Mouse (Mus musculus) right cerebral cortex, adult 2 months (tissue): ENCODE results near the gene Cept1.

Experiments used
- DNase-seq, 2 experiments: peaks; one replicate each; pipeline ENCODE4 v3.0.0; 2021 to 2022; ENCODE audit warnings: low spot score in 2 of 2

Gene Cept1

DNA sequence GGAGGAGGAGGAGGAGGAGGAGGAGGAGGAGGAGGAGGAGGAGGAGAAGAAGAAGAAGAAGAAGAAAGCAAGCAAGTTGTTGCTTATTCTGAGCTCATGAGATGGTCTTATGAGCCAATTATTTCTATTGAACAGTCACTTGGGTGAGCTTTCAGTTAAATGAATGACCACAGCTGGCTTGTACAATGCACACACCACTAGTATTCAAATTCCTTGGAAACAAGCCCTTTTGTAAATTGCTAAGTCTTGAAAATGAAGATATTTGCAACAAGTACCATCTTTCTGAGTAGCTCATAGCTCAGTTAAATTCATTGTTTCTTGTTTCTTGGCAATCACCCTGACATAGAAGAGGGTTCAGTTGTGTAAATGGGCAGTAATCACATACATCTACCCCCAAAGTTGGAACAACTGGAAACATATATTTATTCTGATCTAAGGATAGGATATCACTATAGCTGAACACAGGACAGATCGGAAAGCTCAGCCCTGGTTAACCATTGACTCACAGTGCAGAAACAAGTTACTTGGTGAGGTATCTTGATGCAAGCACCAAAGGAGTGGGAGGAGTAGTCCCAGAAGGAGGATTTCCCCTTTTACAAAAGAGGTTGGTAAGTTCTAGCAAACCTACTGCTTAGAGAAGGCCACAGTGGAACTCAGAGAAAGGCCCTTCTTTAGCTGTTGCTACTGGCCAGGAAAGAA is 52.1 kb downstream of the Cept1 start:
- DNase-seq: no peak

DNA sequence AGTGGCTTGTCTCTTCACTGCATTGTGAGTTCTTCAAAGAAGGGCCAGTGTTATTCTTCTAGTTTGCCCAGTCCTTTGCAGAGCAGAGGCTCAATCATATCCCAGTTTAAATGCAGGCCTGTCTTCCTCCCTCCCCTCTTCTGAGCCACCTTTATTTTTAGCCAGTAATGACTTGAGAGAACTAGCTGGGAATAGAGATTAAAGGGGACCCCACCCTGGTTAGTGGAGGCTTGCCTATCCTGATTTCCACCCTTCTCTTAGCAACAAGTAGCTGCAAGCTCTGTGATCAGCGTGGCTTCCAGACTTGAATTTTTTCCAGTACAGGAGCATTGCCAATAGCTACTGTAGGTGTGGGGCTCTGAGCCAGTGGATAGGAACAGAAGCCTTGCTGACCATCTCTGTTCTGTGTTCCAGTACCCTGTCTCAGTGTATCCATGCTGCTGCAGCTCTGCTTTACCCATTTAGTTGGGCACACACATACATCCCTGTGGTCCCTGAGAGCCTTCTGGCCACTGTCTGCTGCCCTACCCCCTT is 53.1 kb downstream of the Cept1 start:
- no peak for DNase-seq

DNA sequence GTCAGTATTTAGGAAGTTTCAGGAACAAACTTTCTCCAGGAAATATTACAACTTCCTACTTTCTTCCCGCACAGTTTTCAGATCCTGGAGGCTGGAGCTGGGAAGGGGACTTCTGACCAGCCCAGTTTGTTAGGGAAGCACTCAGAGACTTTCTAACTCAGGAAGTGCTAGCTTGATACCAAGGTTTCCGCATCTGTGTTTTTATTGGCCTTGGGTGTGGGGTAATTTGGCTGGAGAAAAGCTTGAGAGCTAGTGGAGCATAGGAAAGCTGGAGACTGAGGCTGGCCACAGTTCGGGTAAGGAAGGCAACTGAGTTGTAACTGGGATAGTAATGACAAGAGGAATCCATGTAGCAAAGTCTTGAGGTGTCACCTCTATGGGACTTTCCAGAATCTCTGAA is 53.7 kb downstream of the Cept1 start:
- no peak for DNase-seq

DNA sequence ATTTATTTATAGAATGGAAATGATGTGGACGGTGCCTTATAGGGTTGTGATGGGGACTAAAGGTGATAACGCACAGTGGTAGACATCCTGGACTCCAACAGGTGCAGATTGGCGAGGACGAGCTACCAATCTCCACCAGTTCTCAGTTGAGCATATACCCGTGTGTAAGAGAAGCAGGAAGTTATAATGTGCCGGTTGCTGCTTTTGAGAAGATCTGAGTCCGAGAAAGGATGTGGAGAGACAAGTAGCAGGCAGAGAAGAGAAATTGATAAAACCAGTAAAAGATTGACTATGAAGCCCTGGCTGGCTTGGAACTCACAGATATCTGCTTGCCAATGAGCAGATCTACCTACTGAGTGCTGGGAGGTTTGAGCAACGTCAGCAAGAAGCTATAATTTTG is 54.4 kb downstream of the Cept1 start:
- no peak for DNase-seq

DNA sequence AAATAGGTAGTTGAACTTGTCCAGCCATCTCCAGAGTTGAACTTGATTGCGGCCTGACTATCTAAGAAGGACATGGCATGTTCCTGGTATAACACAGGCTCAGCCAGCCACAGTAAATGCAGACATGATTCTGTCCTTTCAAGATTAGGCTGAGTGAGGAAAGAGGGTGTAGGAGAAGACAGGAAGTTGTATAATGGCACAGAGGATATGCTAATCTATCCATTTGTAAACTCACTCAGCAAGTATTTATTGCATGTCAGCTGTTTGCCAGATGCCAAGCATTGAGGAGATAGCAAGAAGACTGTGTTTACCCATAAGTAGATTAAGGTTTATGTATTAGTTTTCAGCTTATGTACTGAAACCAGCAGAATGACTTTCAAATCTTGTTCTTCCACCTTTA is 54.9 kb downstream of the Cept1 start:
- DNase-seq: no peak

DNA sequence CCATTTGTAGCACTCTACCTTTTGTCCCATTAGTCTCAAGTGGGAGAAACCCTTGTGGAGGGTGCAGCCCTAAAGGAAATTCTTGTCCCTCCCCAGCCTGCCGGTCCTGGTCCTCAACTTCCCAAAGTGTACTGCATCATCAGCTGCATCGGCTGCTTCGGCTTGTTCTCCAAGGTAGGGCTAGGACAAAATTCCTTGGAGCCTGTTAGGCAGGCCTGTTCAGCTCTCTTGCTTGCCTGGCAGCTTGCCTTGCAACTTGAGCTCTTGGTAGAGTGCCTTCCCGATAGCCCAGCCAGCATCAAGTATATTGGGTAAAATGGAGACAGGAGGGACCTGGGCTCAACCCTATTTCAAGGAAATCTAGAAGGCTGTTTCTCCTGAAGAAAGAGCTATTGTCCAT is 57.4 kb downstream of the Cept1 start:
- no peak for DNase-seq

DNA sequence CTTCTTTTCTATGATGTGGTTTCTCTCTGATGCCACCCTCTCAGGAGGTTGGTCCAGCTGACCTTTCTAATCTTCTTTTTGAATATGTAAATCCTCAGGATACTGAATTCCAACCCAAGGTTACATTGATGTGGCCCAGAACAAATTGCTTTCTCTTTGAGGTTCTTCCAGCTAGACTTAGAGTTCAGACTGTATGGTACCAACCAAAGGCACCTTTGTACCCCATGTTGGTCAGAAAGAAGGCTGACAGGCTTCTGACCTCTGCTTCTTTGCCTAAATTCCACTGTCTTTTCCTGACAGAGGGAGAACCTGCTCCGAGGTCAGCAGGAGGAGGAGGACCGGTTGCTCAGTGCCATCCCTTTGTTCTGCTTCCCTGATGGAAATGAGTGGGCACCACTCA is 60.1 kb downstream of the Cept1 start:
- DNase-seq: no peak

DNA sequence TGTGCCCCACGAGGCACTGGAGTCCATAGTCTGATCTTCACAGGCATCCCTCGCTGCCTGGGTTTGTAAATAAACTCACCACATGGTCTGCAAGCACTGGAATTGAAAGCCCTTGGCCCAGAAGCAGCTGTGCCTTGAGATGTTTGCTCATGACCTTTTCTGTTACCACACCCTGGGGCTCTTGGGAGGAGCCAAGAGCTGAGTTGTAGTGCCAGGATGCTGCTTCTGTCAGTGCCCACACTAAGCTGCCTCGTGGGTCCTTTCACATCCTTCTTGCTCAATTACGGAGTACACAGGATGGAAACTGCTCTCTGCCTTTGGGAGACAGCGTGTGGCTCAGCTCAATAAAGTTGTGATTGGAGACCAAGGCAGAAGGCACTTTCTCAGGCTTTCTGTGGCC is 61.8 kb downstream of the Cept1 start:
- DNase-seq: no peak

DNA sequence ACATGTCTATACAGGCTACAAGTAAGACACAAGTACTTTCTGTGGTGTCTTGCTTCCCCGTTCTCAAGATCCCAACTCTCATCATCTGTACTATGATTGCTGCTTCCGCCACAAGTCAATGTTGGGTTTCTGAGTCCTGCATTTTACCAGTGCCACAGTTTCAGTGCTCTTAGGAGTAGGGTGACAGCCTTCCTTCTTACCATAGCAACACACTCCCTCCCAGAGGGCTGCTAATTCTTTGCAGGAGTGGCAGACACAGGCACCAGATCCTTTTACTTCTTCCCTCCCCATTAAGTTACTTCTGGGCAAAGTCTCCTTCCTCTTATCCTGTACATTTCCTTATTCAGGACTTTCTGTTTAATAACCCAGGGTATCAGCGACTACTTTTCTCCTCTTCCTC is 62.7 kb downstream of the Cept1 start:
- DNase-seq: no peak

DNA sequence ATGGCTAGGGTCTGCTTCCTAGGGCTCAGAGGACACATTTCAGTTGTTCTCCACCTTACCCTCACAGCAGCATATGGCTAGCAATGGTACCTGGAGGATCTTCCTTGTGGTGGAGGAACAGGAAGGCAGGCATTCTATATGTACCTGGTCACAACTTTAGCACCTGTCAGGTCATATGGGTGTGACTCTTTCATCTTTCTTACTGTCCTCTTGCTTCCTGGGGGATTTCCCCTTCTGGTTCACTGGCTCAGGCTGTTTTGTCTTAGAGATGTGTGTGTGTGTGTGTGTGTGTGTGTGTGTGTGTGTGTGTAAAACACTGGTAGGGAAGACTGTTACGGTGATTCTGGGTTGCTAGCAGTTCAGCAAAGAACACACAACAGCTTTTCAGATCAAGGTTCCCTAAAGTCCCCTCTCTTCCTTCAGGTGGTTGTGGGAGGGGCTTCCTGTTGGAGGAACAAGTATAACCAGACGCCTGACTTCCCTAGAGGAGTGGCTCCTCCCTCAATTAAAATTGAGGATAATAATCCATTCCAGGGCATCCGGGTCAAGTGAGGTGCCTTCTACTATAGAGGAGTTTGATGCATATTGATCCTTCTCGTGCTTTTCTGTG is 63.7 kb downstream of the Cept1 start:
- DNase-seq: no peak

DNA sequence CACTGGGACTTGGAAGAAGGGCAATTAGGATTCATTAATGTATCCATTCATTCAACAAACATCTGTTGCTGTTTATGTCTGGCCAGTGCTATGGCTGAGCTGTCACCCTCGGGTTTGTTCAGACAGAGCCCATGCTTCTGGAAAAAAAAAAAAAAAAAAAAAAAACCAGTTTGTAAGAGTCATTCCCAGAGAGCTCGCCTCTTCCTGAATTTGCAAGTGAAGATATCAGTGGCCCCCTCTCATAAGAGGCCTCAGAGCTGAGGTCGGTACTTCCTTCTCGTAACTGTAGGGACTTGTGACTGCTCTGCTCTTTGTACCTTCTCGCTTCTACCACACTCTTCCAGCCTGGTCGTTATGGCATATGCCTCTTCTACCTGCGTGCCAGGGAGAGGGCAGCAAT is 64.3 kb downstream of the Cept1 start:
- no peak for DNase-seq

DNA sequence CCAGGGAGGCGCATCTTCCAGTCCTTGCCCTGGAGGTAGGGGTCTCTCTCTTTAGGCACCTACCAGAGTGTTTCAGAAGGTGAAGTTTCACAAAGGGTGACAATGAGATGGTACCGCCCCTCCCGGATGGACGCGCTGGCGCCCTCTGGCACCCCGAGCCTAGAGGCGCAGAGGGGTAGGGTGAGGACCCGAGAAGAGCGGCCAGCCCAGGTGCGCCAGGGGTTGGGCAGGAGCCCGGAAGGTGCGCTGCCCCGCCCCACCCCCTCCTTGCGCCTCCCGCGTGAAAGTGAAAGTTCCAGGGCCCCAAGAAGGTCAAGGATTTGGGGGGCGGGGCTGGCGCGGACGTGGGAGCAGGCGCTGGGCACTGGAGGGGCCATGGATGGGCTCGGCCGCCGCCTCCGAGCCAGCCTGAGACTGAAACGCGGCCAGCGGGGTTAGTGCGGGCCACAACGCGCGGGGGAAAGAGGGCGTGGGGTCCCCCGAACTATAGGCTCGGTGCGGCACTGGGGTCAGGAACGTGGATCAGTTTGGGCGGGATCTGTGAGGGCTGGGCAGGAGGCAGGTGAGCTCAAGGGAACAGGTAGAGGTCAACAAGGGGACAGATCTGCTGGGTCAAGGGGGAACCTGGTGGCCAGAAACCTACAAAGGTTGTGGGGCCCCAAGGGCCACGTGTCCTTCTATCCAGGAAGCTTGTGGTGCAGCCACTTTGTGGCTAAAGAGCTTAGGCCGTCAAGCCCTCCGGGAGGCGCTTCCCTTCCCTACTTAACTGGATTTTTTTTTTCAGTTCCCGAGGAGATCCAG is 65.1 kb downstream of the Cept1 start, which contains the start of gene Dennd2d:
Dennd2d (plus strand) TSS at position 125 of the 801 bp plus-strand sequence.
- no peak for DNase-seq

DNA sequence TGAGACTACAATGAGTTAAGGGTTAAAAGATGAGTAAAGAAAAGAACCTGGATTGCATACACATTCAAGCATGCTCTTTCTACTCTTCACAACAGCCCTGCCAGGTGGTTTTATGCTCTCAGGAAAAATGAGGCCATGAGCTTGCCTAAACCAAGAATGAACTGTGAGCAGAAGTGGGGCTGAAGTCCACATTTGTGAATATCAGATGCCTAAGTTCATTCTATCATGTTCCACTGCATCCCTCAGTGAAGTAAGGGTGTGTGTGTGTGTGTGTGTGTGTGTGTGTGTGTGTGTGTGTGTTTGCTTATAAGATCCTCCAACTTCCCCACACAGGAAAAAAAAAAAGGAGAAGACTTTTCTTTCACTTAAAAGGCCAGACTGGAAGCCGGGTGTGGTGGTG is 70.7 kb downstream of the Cept1 start:
- no peak for DNase-seq

DNA sequence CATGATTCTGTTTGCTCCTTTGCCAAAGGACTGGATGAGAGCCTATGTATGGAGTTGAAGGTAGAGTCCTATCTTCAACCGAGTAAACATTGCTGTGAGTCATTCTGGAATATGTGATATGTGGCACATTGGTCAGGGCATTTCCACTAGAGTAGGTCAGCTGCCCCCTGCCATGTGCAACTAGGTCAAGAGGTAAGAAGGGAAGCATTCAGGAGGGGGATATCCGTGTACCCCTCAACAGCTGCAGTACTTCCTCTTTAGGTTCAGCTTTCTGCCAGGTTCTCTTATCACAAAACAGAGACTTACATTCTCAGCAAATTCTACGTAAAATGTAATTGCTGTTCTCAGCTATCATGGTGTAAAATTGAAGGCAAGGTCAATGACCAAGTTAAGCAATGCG is 73.4 kb downstream of the Cept1 start:
- no peak for DNase-seq

DNA sequence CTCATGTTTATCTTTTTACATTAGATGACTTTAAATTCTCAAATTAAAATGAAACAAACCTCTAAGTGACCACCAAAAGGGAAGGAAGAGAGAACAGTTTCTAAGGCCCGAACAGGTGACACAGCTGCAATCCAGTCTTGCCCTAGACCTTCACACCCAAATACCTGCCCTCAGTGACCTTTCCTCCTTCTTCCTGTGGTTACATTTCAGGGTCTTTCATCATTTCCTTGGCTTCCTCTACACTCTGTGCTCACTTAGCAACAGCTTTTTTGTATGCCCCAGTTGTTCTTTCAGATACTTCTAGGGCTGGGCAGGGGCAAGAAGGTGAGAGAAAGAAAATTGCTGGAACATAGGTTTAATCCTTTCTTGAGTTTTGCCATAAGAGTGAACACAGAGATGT is 82.9 kb downstream of the Cept1 start:
- no peak for DNase-seq

DNA sequence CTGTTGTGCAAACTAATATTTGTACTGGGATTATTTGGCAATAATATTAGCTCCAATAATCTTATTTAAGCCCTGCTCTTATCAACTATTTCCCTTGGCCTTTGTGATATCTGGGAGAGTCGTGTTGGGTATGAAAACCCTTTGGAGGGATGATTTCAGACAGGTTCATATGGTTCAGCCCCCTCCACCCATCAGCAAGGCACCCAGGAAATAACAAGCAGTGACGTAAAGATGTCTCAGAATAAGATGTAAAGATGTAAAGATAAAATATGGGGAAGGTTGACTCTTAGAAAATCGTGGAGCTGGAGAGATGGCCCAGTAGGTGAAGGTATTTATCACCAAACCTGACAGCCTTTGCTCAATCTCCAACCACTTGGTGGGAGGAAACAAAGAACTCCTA is 85.1 kb downstream of the Cept1 start:
- no peak for DNase-seq

DNA sequence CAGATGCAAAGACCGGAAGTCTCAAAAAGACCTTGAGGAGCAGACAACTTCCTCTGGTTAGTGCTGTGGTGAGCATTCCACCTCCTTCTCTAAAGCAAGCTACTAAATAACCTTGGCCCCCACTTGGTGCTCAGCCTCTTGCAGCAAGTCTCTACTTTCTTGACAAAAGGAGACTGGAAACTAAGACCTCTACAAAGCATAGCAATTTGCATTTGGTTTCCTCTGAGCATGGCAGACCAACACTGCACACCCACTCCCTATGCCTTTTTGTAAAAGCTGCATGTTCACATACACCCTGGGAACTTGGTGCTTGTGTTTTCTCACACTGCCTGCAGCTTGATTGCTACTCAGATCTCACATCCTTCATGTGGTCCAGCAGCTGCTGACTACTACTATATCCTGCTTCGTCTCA is 85.5 kb downstream of the Cept1 start:
- no peak for DNase-seq

DNA sequence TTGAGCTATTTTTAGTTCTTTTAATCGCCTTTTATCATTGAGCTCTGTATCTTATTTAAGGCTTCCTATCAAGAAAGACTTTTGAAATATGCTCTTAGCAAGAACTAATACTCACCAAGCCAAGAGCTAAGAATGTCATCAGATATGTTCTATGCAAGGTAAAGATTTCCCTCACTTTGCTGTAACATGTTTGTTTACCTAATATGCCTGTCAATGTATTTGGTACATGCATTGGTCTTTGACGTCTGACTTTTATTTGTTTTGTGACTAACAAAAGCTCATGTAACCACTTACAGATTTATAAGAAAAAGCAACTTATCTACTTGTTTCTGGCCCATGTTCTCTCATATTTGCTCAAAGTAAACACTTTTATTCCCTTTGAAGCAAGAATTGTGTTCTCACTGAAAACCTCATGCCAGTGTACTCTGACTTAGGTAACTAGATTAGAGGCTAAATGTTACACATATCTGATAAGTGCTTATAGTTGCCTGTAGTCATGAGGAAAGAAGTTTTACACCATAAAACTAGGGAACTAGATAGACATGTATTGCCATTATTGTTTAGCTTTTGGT is 90.2 kb downstream of the Cept1 start:
- DNase-seq: no peak

DNA sequence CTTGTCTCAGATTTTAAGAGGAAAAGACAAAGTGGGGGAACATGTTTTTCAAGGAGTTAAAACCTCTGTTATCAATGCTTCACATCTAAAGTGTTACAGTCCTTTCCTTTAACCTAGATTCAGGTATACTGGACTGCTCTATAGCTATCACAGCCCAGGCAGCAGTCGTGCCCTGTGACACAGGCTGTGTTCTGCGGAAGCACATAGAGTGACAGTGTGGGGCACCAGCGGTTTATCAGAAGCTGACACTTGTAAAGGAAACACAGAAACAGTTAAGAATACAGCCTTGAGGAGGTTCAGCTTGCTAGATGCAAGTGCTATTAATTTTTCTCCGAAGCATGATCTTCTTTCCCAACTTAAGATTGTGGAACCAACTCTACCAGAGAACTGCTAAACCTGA is 95.0 kb downstream of the Cept1 start:
- no peak for DNase-seq
